Mouse (Mus musculus): ENCODE measurements around the gene Hnrnpul2.

- TF ChIP-seq CTCF (IDR thresholded peaks at IDR 0.05; ENCODE audit: low read depth) = no peak
- TF ChIP-seq EP300 (IDR thresholded peaks at IDR 0.05; ENCODE audit: low read depth) = no peak
Observed at GRCm38 (mm10) chr19:8815812-8816211, 4.0 kb upstream of the Hnrnpul2 start.
